Mouse (Mus musculus) cerebellum, postnatal 4 days (tissue): ENCODE results near the gene Nol10.

Experiments used
- DNase-seq, 2 experiments: peaks; one replicate each; pipeline ENCODE4 v3.0.0; 2022; ENCODE audit warnings: low spot score in 2 of 2, mixed read lengths in 1 of 2

Nol10 gene

GRCm38 (mm10) chr12:17360650-17361049, 12.4 kb downstream of the Nol10 start:
- no peak for DNase-seq

GRCm38 (mm10) chr12:17362316-17362715, 14.1 kb downstream of the Nol10 start:
- DNase-seq, result no peak

GRCm38 (mm10) chr12:17366981-17367380, 18.7 kb downstream of the Nol10 start:
- peak; percentile 44 to 60 for DNase-seq

GRCm38 (mm10) chr12:17369111-17369510, 20.9 kb downstream of the Nol10 start:
- DNase-seq, result no peak

- DNase-seq, result no peak
Measured at GRCm38 (mm10) chr12:17369551-17370325, 21.5 kb downstream of the Nol10 start.

- DNase-seq, result no peak
Measured at GRCm38 (mm10) chr12:17371589-17372235, 23.5 kb downstream of the Nol10 start.

GRCm38 (mm10) chr12:17372696-17373095, 24.4 kb downstream of the Nol10 start:
- no peak for DNase-seq

GRCm38 (mm10) chr12:17373470-17373975, 25.3 kb downstream of the Nol10 start:
- DNase-seq, result no peak

GRCm38 (mm10) chr12:17375243-17375642, 27.0 kb downstream of the Nol10 start:
- DNase-seq, result no peak

GRCm38 (mm10) chr12:17376521-17376920, 28.3 kb downstream of the Nol10 start:
- no peak for DNase-seq

GRCm38 (mm10) chr12:17380991-17381390, 32.7 kb downstream of the Nol10 start:
- DNase-seq, result no peak

GRCm38 (mm10) chr12:17382759-17383158, 34.5 kb downstream of the Nol10 start:
- no peak for DNase-seq

- no peak for DNase-seq
Measured at GRCm38 (mm10) chr12:17386896-17387295, 38.6 kb downstream of the Nol10 start.

GRCm38 (mm10) chr12:17387332-17388135, 39.3 kb downstream of the Nol10 start:
- DNase-seq, result no peak

- DNase-seq, result no peak
Measured at GRCm38 (mm10) chr12:17388136-17388437, 39.8 kb downstream of the Nol10 start.

GRCm38 (mm10) chr12:17390036-17390435, 41.8 kb downstream of the Nol10 start:
- DNase-seq, result no peak

GRCm38 (mm10) chr12:17390510-17390909, 42.3 kb downstream of the Nol10 start:
- no peak for DNase-seq

- no peak for DNase-seq
Measured at GRCm38 (mm10) chr12:17393148-17393547, 44.9 kb downstream of the Nol10 start.

- no peak for DNase-seq
Measured at GRCm38 (mm10) chr12:17397150-17397549, 48.9 kb downstream of the Nol10 start.

- no peak for DNase-seq
Measured at GRCm38 (mm10) chr12:17401419-17401818, 53.2 kb downstream of the Nol10 start.

- DNase-seq, result no peak
Measured at GRCm38 (mm10) chr12:17402116-17402515, 53.9 kb downstream of the Nol10 start.

- DNase-seq, result no peak
Measured at GRCm38 (mm10) chr12:17403998-17404397, 55.7 kb downstream of the Nol10 start.
